Mouse (Mus musculus): ENCODE results near the gene Morc1.
A peak's percentile ranks its signal among the peaks of the same experiment; 100 is the strongest.

Gene Morc1

DNA sequence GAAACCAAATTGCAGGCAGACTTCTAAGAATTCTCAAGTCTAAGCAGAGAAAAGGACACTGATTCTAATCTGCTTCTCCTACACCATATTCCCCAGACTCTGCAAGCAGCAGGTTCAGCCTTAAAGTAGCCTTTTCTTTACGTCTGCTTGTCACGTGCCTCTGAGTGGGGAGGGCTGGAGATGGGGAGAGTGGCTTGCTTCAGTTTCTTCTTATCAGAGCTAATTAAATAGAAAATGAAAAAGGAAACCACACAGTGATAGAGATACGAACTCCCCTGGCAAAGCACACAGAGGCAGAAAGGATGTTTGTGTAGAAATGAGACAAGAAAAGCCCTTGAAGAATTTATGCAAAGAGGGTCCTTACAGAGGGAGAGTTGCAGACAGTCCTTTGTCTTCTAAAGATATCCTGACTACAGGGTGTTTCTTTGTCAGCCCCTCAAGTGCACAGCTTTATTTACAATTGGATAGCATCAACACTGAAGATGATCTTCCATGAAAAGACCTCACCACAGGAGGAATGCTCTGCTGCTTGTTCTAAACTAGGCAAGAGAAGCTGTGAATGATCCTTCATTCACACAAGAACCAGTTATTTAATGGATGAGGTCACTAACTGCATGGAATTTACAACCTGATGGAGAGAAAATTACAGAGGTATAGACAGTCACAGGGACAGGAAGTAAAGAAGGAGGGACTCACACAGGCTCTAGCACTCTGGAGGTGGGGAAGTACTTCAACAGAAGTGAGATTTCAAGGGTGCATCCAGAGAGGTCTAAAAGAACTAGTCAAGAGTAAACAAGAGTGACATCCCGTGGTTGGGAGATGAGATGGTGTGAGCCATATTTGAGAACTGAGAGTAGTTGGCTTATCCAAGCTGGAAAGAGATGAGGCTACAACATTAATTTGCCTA lies 44.1 kb downstream of the Morc1 start:
- no peak for DNase-seq (ENCODE audit: low read depth)

DNA sequence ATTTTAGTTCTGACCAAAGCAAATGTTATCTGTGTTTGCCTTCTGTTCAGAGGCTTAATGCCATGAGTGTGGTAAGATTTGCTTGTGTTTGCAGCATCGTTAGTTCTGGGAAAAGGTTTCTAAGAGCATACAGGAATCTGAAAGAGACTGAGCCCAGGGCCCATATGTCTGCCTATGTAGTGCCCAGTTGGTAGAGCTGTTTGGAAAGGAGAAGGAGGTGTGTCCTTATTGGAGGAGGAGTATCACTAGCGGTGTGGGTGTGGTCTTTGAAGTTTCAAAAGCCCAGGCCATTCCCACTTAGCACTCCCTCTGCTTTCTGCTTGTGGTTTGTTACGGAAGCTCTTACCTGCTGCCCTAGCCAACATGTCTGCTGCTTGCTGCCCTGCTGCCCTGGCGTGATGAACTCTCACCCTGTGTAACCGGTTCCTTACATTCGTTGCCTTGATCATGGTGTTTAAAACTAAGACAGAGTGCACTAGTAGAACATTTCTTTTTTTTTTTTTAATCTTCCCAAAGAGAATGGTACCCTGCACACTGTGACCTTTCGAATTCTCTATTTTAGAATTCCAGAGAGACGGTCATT lies 48.3 kb downstream of the Morc1 start:
- no peak for DNase-seq (ENCODE audit: low read depth)

DNA sequence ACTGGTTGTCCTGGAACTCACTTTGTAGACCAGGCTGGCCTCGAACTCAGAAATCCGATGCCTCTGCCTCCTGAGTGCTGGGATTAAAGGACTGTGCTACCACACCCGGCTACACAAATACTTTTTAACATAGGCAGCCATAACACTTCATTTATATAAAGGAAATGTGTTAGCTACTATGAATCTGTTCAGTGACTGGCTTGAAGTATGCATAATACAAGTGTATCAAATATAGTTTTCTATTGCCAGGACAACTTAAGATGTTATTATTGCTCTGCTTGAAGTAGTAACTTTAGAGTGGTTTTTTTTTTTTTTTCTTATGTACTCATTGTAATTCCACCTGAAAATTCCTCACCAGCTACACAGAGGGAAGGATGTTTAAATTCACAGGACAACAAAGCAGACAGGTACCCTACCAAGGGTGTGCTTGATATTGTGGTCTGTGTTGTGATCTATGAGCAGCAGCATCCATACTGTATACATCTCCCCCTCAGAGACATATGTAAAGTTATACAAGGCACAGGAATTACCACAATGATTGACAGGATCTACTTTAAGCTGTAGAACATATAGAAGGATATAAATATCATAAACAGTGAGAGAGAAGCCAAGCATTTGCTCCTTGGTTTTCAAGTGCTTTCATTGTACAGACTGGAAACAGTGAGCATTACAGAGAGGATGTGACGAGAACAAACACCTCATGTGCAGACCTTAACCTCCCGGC lies 85.9 kb downstream of the Morc1 start:
- no peak for DNase-seq (ENCODE audit: low read depth)

DNA sequence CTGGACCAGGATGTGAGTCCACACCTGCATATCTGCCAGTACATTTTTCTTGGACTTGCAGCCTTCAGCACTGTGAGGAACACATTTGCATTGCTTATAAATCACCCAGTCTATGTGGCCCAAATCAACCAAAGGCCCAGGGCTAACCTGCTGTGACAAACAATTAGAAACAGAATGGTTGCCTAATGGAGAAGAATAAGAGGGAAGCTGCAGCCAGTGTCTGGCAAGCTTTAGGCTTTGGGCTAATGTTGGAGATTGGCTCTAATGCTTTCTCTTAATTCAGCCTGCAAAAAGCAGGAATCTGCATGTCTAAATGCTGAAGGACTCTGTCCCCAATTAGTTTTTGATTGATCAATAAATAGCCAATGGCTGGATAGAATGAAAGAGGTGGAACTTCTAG lies 88.5 kb downstream of the Morc1 start:
- no peak for DNase-seq (ENCODE audit: low read depth)

DNA sequence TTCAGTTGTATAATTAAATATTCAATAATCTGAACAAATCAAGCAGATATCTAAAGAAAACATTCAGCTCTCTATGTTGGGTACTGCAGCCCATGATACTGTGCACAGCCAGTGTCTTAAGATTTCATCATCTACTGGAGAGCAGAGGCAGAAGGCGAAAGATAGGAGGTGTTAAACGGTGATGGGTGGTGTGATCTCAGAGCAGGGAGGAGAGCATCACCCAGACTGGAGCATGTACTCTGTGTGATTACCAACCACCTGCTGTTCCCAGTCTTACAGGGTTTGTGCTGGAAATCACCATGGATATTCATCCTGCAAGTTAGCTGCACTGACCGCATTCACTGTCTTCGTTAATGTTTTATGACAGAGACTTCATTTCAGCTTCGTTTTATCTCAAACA lies 106.1 kb downstream of the Morc1 start:
- no peak for DNase-seq (ENCODE audit: low read depth)

DNA sequence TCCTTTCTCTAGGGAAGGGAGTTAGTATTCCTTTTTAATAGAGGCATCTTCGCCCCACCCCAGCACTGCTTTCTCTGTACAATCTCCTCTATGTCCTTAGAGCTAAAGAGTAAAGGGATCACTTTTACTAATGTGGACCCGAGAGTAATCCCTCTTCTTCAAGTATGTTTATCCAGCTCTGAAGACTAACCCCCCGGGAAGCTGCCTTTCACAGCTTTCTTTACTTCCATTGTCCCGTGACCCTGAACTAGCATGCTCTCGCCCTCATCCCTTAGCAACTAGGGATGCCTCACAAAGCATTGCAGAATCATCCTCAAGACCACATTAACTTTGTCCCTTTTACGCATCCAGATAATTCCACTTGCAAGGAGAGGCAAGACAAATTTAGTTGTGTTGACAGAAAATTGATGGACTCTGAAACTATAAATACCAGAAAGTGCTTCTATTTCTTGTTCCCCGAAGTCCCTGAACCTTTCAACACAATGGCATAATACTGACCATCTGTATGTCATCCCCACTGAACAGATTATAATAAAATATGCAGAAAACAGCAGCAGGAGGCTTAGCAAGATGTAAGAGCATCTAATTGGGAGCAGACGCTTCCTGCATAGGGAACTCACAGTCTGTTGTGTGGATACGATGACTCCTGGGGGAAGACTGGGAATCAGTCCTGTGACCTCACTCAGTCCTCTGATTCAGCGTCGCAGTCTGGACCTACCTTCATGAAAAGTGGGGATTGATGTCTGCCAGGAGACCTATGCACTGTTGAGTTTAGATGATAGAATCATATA lies 131.4 kb downstream of the Morc1 start:
- DNase-seq (ENCODE audit: low read depth): no peak

DNA sequence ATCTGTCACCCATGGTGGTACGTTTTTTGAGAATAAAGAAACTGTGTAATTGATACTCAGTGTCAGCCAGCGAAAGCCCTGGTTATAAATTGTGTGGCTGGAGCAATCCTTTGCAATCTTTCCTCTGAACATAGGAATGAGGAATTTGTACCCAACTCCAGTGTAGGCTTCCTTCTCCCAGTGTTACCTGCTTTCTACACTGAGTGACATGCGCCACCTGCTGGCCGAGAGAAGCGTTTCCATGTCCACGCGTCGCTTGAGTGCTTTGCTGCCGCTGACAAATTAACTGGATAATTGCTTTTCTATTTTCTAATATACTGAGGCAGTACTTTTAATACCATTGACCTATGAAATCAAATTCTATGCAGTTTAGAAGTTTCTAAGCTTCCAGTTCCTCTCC lies 139.3 kb downstream of the Morc1 start:
- peak; percentile 65 for DNase-seq (ENCODE audit: low read depth)

DNA sequence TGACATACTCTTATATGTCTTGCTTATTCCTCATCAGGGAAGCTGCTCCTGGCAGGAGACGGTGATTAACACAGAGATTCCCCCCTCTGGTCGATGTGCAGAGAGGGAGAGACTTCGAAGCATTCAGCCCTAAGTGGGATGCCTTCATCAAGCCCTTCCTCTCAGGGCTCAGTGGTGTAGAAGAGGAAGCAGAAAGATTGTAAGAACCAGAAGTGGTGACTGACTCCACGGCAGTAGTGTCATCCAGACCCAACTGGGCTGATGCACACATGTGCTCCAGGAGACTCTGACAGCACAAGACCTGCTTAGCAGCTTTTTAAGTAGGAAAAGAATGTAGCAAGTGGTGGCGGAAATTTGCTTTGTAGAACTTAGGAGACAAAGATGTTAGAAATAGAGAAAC lies 143.0 kb downstream of the Morc1 start:
- no peak for DNase-seq (ENCODE audit: low read depth)

DNA sequence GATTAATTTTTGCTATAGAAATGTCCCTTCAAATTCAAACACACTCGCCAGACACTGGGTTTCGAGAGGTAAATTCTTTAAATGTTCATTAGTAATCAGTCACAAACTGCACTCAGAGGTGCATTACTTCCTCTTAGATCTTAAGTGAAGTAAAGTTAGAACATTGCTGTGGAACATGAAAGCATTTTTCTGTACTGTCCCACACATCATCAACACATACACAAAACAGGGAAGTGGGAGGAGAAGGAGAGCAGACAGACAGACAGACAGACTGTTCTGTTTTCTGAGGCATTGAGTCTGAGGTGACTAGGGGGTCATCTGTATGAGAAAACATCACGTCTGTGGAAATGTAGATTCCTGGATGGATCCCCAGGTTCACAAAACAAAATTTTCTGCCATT lies 143.5 kb downstream of the Morc1 start:
- DNase-seq (ENCODE audit: low read depth): no peak

DNA sequence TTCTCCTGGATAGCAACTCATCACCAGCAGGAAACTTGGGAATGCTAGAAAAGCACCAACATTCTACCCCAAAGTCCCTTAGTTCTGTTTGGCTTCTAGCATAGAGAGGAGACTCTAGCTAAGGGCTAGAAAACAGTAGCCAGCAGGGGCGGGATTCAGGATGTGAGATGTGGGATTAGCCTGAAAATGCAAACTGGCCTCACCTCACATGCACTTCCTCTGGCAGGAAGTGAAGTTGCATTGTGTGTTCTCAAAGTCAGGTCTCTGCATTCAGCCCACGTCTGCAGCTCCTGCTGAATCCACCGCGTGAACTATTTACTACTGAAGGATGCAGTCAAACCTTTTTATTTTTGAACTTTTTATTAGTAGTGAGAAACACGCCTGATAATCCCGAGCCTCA lies 154.3 kb downstream of the Morc1 start:
- no peak for DNase-seq (ENCODE audit: low read depth)

DNA sequence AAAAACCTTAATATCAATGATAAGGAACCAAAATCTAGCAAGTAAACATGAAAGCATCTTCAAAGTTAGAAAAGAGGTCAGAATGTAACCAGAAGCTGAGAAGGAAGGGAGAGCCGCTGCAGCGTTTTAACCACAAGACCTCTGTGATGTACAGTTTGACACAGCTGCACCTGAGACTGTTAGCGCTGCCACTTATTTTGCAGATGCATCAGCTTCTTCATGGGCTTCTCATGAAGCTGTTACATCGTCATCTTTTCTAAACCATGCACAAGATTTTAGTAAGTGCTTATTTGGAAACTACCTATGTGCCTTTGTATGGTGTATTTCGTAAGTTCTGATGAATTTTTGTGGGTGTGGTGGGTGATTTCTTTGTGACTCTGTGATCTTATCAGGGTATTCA lies 163.4 kb downstream of the Morc1 start:
- no peak for DNase-seq (ENCODE audit: low read depth)

DNA sequence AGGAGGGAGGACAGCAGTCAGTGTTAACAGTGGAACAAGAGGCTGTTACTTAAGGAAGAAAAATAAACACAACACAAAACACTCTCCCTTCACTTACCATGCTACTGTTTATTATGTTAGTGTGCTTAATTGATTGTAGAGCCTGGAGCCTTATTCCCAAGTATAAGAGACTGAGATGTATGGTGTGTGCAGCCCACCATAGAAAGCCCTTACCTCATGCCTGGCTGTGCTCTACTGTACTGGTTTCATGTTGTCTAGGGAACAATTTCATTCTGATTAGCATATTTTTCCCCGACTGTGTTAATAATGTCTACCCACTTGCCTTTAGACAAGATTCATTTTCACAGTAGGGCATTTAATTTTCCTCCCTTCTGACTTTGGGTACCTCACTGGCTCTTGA lies 164.2 kb downstream of the Morc1 start:
- DNase-seq (ENCODE audit: low read depth): no peak

DNA sequence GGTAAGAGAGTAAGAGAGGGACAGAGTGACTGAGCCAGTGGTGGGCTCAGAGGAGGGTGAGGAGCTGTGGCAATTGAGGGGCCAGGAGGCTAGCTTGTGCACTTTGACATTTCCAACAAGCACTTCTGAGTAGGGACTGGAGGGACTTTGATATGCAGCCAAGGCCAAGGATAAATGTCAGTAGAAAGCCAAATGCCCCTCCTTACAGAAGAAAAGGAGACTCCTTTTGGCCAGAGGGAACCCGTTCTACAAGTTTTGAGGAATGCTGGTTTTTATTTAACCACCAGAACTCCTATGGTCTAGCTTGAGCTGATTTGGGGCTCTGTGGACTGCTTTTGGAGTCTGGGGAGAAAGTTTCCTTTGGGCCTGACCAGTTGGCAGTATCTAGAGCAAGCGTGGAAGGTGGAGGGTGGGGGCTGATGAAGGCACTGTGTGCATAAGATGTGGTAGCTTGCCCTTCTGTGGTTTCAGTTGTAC lies 172.7 kb downstream of the Morc1 start:
- DNase-seq (ENCODE audit: low read depth): no peak

DNA sequence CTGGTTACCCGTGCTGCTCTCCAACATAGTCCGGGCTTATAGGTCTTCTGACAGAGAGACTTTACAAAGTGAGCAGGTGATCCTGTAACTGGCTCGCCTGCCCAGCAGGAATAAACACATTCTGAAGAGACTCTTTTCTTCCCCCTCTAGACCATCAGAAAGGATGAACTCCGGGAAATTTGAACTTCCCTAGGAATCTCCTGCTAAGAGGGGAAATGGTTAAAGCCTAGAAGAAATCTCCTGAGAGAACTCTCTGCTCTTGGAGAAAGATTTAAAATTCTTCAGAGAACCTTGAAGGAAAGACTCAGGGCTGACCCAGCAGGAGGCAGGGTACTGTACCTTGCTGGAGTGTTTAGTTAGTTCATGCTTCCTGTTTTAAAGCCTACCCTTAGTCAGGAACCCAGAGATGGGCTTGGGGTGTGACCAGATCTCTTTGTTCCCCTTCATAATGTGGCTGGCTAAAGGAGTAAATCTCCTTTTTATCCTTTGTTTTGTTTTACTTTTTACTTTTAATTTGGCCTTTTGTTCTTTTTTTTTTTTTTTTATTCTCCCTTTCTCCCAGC lies 175.5 kb downstream of the Morc1 start:
- no peak for DNase-seq (ENCODE audit: low read depth)

DNA sequence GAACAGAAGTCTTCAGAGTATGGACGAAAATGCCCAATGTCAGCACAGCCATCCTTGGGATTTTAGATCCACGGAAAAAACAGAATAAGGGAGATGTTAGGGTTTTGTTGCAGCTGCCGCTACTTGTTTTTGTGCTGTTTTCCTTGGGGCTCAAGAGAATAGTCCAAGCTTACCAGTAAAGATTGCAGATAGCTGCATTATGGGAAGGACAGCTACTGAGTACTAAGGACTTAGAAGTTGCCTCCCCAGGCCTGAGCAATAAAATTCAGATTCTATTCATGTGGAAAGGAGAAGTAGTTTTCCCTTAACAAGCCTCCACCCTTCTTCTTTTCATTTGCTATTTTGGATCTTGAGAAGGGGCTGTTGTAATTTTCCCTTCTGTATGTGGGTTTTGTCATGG lies 177.2 kb downstream of the Morc1 start:
- no peak for DNase-seq (ENCODE audit: low read depth)

DNA sequence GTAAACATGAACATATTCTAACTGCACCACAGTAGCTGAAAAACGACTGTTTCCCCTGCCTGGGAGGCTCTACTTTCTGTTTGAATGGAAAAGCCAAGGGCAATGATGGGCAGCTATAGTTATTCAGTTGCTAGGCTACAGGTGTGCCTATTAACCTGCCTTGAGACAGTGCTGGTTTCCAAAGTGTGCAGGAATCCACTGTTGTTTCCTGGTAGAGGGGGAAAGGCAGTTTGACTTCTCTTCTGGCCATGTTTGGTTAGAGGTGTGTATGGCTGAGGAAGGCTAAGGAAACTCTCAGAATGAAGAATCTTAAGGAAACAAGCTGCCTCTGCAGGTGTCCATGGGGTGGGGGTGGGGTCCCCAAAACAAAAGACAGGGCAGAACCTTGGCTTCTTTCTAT lies 179.8 kb downstream of the Morc1 start:
- DNase-seq (ENCODE audit: low read depth): no peak

DNA sequence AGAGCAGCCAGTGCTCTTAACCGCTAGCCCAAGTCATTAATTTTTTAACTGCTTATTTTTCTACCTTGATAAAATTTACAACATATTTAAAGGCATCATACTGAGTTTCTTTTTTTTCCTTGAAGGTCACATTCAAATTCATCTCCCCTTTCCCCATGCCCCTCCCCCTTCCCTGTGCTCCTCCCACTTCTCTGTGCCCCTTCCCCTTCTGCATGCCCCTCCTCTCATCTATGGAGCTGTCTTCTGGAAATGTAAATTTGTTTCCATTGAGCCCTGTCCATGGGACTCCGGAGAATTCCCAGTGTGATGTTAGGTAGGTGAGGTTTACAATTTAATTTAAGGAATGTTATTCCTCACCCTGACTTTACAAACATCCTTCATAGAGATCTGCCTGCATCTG lies 180.4 kb downstream of the Morc1 start:
- DNase-seq (ENCODE audit: low read depth): no peak

DNA sequence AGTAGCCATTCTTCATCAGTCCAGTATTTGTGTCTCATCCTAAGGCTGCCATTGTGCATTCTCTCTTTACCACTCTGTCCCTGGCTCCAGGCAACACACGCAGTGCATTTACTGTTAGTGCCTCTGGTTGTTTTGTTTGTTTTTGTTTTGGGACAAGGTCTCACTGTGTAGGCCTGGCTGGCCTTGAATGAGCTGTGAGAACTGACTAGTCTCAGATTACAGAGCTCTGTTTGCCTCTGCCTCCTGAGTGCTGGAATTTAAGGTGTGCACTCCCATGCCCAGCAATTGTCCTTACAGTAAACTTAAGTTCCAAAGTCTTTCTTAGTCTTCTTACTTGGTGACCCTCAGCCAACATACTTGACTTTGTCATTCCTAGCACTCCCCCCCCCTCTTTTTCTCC lies 182.7 kb downstream of the Morc1 start:
- DNase-seq (ENCODE audit: low read depth): no peak

DNA sequence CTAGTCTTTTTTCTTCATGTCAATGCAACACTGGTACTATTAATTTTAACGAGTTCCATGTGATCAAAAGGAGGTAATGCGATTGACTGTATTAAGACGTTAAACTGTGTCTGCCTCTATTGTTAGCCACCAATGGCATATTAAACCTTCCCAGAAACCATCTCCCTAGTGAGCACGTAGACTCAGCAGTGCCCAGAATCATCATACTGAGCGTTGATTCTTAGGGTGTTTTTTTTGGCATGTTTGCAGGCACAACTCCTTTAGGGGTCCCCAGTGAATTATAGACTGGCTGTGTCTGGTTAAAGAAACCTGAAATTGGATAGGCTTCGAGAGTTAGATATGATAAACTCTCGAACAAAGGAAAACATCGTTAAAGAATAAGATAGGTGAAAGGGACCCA lies 189.5 kb downstream of the Morc1 start:
- DNase-seq (ENCODE audit: low read depth): peak; percentile 21

DNA sequence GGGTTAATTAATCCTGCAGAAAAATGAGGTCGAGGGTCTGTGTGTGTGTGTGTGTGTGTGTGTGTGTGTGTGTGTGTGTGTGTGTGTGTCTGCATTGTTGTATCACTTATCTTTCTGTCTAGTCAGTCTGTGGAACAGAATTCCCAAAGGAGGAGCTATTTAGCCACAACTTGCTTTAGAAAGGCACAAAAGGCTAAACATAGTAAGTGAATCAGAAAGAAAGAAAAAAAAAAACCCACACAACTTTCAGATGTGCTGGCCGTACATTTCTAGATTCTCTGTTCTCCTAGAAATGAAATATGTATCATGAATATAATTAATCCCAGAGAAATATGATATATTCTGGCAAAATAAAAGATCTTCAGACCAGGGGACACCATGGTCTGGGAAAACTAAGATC lies 190.0 kb downstream of the Morc1 start:
- DNase-seq (ENCODE audit: low read depth): peak; percentile 13

DNA sequence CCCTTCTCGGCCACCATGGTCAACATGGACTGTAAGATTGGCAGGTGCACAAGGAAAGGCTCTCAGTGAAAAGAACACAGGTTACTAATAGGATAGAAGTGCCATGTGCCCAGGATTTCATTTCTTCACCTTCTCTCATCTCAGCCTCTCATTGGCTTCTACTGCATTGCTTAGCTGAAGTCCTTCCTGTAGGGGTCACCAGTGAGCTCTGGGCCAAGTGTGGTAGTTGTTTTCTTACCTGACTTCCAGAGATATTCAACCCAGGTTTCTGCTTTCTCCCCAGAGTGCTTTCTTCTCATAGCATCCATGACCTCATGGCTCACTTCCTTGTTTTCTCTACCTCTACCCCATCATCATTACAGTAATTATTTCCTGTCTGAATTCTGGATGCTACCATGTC lies 192.4 kb downstream of the Morc1 start:
- peak; percentile 22 for DNase-seq (ENCODE audit: low read depth)

DNA sequence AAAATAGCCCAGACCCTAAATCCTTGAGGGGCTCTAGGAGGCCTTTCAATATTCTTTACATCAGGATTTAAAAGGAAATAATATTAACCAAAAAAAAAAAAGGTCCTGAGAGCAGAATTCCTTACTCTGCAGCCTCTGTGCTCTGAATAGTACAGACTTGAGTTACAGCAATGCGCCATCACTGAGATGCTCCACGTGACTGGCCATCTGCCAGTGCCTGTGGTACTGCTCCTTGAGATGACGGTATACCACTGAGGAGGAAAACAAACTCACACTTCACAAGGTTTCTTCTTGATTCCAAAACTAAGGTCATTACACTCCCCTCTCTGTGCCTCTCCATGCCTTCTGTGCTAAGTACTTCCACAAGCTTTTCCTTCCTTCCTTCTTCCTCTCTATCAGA lies 195.1 kb downstream of the Morc1 start:
- peak; percentile 21 for DNase-seq (ENCODE audit: low read depth)

All from NIH3T3 (cell line).